Mouse (Mus musculus): Measurements from ENCODE around the gene Dhdds.
"Not testable (repeated sequence)": the region's sequence is repeated elsewhere in the genome, so short reads cannot be mapped to it uniquely, and the experiment has no call there.

Dhdds gene

DNA sequence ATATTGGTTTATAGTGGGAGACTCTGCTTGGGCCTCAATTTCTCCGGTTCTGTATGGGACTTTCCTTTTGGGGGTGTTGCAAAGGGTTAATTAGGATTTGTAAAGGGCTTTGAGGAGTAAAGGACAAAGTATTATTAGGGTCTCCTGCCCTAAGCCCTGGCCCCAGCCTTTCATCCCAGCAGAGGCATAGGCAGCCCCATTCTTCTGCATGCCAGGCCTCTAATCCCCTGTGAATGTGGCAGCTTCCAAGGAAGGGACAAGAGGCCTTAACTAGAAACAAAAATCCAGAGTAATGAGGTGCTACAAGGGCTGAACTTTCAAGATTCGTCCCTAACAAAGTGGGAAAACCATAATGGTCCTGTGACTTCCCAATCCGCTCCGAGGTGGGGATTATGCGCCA lies 2.2 kb upstream of the Dhdds start:
- DNase-seq (ENCODE audit: low spot score) = no peak

DNA sequence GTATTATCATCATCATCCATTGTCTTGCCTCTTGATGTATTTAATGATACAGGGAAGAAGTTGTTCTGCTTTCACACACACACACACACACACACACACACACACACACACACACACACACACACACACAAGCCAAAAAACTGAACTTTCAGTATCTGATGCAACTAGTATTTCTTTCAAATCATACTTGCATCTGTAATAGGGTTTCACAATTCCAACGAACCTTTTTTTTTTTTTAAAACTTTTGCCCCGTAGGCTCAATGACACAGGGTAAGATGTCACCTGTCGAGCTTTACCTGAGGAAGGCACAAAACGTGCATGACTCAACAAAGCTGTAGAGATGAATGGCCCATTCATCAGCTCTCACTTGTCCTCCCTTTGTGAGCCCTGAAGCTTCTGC lies 1.5 kb upstream of the Dhdds start:
- DNase-seq (ENCODE audit: low spot score) = no peak

GRCm38 (mm10) chr4:134001710-134002109 lies 992 bp upstream of the Dhdds start:
- DNase-seq (ENCODE audit: low spot score) = no peak

GRCm38 (mm10) chr4:133994697-133995096 lies 6.0 kb downstream of the Dhdds start:
- no peak for DNase-seq (ENCODE audit: low spot score)

DNA sequence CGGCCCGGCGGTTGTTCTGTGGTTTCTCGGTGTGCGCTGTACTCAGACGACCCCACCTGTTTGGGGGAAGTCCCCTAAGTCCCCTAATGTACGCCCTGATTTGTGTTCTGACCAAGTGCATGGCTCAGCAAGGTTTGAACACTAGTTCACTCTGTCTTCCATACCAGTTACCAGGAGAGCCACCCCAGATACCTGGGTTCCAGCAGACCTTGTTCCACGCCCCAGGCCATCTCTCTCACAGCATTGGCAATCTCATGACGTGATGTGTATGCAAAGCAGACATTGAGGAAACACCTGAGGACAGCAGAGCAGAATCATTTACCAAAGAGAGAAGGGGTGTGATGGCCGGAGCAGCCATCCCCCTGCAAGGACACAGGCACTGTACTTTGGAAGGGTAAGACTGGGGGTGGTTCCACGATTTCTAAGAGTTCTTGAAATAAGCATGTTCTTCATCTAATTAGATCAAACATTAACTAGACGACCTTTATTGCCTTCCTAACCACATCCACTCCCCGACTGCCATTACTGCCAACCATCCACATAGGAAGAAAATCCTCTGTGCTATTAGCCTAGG lies 9.5 kb downstream of the Dhdds start:
- DNase-seq (ENCODE audit: low spot score) = no peak

DNA sequence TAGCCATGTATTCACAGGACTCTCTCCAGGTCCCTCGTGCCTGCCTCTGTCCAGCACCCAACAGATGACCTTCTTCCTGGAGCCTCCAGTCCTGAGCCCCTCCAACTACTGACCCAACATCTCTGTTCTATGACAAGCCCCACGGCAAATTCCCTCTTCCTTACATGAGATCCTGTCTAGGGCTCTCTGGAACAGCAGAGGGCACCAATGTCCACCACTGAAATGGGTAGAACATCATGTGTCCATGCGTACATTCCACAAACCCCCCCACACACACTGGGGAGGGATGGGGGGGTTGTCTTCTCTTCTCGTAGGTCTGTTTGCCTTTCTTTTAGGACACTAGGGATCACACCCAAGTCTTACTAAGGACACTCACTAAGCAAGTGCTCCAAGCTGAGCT lies 10.7 kb downstream of the Dhdds start:
- DNase-seq (ENCODE audit: low spot score) = no peak

- DNase-seq (ENCODE audit: low spot score) = not testable (repeated sequence)
Observed at GRCm38 (mm10) chr4:133988289-133988688, 12.4 kb downstream of the Dhdds start.

- DNase-seq (ENCODE audit: low spot score) = no peak
Observed at GRCm38 (mm10) chr4:133982936-133983335, 17.8 kb downstream of the Dhdds start.

DNA sequence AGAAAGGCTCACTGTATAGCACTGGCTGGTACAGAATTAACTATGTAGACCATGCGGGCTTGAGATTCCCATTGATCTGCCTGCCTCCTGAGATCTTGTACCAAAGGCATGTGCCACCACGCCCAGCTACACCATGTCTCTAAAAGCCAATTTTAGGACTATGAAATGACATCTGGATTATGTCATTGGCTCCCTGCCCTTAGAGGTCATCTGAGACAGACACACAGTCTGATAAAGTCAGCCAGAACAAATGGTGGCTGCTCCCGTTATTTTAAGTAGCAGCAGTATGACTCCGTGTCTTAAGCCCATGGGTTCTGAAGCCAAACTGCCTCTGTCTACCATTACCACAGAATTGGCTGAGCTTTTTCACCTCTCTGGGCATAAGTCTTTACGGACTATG lies 20.2 kb downstream of the Dhdds start:
- DNase-seq (ENCODE audit: low spot score) = no peak

DNA sequence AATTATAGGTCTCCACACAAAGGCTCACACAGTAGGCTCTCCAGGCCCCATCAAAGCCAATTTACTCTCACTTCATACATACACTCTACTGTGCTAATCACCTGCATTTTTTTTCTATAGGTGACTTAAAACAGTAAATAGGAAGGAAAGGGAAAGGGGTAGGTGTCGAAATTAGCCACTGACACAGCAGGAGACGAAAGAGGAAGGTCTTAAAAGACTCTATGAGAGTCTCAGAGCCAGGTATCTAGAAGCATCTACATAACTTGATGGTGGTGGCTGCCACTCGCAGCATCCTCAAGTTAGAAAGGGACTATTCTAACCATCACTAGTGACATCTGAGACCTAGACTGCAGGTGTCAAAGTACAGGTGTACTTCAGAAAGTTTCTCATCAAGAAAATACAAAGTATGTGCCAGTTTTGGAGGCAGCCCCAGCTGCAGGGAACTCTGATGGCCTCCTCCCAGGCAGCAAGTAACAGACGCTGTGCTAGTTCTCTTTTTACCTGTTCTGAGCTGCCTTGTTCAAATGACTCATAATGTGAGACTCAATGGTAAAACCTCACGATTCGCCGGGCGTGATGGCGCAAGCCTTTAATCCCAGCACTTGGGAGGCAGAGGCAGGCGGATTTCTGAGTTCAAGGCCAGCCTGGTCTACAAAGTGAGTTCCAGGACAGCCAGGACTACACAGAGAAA lies 22.6 kb downstream of the Dhdds start:
- no peak for DNase-seq (ENCODE audit: low spot score)

GRCm38 (mm10) chr4:133971741-133972140 lies 29.0 kb downstream of the Dhdds start:
- no peak for DNase-seq (ENCODE audit: low spot score)

DNA sequence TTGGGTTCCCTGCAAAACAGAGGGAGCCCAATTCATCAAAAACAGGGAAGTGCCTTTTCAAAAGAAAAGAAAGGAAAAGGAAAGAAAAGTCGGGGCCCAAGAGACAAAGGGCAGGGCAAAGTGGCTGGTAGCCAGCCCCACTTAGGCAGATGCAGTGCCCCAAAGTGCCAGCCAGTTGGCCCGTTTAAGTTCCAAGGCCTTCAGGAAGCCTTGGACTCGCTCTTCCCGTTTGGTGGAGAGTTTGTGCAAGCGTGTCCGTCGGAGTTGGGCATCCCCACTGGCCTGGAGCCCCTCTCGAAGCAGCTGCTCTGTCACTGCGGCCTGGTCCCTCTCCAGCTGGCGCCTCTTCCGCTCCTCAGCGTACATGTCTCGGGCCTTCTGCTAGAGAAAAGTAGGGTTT lies 29.8 kb downstream of the Dhdds start:
- DNase-seq (ENCODE audit: low spot score) = no peak

DNA sequence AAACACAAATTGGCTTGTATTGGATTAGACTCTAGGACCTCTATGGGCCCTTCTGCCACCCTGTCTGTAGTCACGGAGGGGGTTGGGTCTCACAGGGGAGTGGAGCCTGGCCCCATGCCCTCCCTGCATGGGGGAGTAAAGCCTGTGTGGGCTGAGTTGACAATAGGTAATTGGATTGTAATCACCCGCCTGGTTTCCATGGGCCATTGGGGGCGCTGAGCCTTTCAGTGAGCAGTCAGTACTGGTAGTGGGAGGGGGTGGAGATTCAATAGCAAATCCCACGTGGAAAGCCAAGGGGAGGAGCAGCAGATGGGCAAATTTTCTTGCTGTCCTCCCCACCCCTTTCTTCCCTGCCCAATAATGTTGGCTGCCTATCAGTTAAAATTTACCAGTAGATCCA lies 30.5 kb downstream of the Dhdds start:
- no peak for DNase-seq (ENCODE audit: low spot score)

DNA sequence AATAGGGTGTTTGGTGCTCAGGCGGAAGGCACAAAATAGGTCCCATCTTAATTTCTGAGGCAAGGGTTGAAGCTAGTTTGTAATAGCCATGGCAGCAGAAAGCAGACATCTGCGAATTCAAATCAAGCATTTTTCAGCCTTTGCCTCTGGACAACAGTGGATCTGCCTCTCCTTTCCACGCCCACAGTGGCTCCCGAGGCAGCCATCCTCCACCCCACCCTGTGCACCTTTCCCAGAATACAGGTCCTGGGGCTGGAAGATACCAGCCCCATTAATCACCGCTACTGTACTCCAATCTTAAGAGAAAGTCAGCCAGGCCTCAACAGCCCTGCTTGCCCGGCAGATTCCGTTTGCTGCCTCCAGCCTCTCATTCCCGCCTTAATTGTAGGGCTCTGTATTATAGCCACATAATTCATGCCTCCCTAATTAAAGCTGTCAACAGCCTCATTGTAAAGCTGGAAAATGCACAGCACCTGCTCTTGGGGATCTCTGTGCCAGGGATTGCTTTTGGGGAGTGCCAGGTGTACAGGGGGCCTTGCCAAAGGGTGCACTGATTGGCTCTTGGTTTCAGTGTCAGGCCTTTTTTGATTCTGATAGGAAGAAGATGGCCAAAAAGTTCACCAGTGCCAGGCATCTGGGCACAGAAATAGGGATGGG lies 31.5 kb downstream of the Dhdds start:
- DNase-seq (ENCODE audit: low spot score) = no peak

- DNase-seq (ENCODE audit: low spot score) = no peak
Observed at GRCm38 (mm10) chr4:133968150-133968921, 32.4 kb downstream of the Dhdds start, which contains the start of gene Hmgn2. TSS of gene Hmgn2 (minus strand) at chr4:133968650.

DNA sequence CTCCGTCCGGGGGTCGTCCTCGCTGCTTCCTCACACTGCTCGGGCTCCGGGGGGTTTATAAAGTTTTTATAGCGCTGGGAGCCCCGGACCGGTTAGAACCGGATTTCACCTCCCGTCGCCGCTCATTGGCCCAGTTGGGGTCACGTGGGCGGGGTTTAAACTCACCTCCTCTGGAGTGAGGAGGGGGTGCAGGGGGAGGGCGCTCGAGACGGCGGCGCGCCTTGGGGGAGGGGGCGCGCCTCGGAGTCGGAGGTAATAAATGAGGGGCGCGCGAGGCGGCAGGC lies 32.9 kb downstream of the Dhdds start:
- DNase-seq (ENCODE audit: low spot score) = peak; percentile 90

DNA sequence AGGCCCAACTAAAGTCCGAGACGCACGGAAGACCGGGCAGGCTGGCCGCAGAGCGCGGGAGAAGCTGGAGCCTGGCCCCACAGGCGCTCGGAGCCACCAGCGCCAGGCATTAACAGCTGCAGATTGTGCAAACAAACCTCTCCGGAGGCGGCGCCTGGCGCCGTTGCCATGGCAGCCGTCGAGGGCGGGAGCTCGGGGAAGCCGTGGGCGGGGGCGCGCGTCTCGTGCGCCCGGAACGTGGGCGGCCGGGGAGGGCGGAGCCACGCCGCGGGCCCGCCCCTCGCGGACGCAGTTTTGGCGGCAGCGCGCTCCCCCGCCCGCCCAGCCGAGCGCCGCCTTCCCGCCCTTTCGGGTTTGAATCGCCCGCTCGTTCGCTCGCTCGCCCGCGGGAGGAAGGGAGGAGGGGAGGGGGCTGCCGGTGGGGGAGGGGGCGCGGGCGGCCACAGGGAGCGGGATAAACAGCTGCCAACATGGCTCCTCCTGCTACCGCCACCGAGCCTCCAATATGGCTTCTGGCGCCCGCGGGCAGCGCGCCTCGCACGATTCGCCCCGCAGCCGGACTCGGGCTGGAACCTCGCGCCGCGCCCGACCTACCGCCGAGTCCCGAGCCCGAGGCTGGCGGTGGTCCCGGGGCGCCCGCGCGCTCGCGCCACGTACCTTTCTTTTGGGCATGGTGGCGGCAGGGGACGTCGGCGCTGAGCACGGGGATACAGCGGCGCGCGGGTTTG lies 33.4 kb downstream of the Dhdds start:
- DNase-seq (ENCODE audit: low spot score) = peak; percentile 95

GRCm38 (mm10) chr4:133966271-133966940 lies 34.3 kb downstream of the Dhdds start:
- no peak for DNase-seq (ENCODE audit: low spot score)

- DNase-seq (ENCODE audit: low spot score) = no peak
Observed at GRCm38 (mm10) chr4:133962566-133962965, 38.2 kb downstream of the Dhdds start.

- DNase-seq (ENCODE audit: low spot score) = no peak
Observed at GRCm38 (mm10) chr4:133958884-133959283, 41.8 kb downstream of the Dhdds start.

GRCm38 (mm10) chr4:133956358-133956757 lies 44.4 kb downstream of the Dhdds start:
- DNase-seq (ENCODE audit: low spot score) = no peak

GRCm38 (mm10) chr4:133946736-133947135 lies 54.0 kb downstream of the Dhdds start:
- no peak for DNase-seq (ENCODE audit: low spot score)
